Mouse (Mus musculus) embryo, embryonic 9.5 days (tissue): ENCODE measurements around the gene Hmmr.

Source experiments
- DNase-seq: peaks from one replicate; pipeline ENCODE4 v3.0.0-alpha.2; 2017; ENCODE audit errors: extremely low spot score

Gene Hmmr

DNA sequence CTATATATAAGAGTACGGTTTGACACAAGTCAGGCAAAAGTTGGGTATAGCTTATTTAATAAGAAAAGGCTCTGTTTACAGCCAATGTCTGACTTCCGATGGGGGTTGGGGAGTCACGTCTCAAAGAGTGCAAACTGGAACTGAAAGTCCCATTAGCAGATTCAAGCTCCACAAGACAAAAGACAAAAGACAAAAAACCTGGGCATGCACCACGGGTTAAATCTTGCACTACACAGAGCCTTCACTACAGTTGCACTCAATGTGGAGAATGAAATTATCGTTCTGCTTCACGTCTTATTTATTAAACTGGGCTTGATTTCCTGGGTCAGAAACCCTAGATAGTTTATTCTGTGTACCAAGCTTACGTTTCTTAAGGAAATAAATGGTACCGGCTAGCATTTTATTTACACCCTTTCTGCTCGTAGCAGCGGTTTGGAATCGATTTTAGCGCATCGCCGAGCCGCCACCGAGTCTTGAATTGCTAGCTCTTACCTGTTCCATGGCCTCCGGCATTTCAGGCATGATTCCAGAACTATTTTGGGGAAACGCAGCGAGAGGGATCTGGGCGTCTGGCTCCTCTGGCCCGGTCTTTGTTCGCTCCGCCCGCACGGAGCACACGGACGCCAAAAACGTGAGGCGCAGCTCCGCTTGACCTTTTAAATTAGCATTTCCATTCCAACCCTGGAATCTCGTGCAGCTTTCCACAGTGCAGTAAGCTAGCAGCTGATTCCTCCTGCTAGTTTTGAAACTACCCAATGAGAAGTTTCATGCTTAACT, 38.7 kb downstream of the Hmmr start:
- DNase-seq: peak; percentile 79

GRCm38 (mm10) chr11:40693366-40693951, 39.8 kb downstream of the Hmmr start:
- peak; percentile 59 for DNase-seq

GRCm38 (mm10) chr11:40692511-40693365, 40.5 kb downstream of the Hmmr start:
- peak; percentile 93 for DNase-seq

DNA sequence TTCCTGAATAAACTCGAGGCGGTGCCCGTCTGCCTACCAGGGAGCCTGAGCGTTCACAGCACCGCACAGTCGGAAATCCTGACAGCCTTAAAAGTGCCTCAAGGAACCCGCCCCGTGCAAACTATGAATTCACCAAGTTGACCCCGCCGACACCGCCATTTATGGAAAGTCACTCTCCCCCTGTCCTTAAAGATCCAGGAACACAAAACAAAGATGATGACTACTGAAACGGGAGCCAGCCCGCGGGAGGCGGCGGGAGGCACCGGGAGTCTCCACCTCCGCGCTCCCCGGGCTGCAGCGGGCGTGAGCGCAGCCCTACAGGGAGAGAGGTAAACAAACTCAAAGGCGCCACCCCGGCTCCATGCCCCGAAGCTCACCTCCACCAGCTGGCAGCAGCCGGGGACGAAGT, 41.1 kb downstream of the Hmmr start:
- no peak for DNase-seq

DNA sequence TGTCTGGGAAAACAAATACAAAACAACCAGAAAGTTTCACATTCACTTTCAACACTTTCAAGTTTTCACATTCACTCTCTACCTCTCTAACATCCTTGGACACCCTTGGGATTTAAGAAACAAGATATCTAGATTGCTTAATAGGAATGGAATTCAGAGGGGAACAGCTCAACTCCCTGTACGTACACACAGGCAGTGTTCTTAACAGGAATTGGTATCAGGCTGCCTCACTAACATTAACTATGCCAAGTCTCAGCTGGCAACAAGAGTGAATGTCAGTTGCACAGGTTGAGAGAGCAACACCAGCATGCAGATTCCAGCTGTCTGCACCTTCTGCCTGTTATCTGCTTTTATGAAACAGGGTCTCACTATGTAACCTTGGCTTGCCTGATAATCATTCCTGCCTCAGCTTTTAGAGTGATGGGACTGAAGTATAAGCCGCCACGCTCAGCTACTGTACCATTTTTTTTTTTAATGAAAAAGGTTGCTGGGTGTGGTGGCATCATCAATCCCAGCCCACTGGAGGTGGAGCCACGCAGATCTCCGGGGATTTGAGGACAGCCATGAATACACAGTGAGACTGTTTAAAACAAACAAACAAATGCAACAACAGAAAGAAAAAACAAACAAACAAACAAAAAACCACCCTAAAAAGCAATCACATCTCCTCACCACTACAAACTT, 42.6 kb downstream of the Hmmr start:
- no peak for DNase-seq

DNA sequence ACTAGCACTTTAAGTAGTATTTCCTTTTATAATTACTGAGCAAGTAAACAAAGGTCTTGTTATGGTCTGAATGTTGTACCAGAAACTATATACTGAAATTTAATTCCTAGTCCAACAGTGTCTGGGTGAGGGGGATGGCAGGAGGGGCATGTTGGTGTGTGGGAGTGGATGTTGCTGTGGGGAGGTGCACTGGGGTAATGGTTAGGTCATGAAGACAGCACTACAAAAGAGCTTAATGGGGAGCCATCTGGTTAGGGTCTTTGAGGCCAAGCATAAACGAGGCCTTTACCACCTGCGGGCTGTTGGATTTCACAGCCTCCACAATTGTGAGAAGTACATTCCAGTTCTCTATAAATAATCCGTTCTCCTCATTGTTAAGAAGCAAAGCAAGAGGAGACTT, 49.9 kb downstream of the Hmmr start:
- no peak for DNase-seq

DNA sequence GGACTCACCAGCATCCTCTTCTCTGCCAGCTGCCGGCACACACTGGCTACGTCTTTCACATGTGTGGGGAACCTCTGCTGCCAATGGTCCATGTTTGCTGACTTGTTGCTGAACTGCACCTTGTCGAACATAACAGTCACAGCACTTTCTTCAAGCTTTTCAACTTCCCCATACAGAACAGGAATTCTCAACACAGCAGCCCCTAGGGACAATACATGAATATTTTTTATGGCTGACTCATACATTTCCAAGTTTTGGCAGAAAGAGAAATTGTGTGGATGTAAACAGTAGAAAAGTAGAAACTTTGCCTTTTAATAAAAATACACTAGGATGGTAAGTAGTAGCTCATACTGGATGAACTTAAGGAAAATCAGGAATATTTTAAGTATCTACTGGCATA, 50.8 kb downstream of the Hmmr start:
- DNase-seq: no peak

GRCm38 (mm10) chr11:40677169-40677568, 56.1 kb downstream of the Hmmr start:
- DNase-seq: no peak

DNA sequence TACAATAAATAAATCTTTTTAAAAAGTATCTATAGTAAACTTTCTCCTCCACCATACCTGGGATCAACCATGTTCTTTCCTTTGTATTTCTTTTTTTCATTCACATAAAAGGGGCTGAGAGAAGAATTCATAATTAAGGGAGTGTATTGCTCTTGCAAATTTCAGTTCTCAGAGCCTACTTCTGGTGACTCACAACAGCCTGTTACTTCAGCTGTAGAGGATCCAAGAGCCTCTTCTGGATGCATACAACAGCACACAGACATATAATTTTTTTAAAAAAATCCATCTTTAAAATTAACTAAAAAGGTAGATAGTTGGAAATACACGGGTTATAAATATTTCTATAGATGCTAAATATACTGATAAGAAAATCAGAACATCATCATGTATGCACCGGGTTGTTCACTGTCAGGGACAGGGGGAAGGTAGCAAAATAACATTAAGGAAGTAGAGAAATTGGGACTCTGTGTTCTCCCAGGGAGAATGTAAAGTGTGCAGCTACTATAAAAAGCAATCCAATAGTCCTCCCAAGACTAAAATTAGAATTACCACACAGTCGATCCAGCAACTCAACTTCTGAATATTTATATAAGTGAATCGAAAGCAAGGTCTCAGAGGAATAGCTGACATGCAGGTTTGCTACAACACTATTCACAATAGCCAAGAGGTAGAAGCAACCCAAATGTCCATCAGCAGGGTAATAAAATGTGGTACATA, 58.0 kb downstream of the Hmmr start:
- DNase-seq: no peak
